Mouse (Mus musculus) T-cell, adult 66 days (primary cell): ENCODE data around the gene Sh2d1b1. TPM values are rescaled to one million over a fixed set of nuclear protein-coding genes. Genes with fewer than 3 reads are reported as not detected.

ENCODE experiments used
- total RNA-seq, 2 experiments: library from RNA; stranded (reverse); gene quantifications; 3 replicates in 1 of 2; 4 replicates in 1 of 2; pipeline ENCODE4 v1.2.4; 2023

The Sh2d1b1 gene
- total RNA-seq: under 1 TPM in 1 of 2 experiments, not detected in 1; 0.55 TPM

DNA sequence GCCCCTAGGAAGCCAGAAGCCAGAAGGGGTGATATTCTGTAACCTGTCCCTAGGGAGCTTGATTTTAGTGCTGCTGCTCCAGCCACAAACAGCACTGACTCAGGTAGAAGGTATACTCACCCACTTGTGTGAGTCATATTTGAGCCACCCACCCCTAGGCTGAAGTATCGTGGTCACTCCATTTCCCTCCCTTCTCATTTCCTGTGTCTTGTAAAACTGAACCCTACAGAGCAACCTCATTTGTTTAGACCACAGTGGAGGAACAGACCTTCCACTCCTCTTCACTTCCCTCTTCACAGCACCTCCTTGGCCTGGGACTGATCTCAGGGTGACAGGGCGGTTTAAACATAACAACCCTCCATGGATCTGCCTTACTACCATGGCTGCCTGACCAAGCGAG is at the start of gene Sh2d1b1:
Gene Sh2d1b1 (plus strand): TSS at position 305 of the 400 bp plus-strand sequence.

DNA sequence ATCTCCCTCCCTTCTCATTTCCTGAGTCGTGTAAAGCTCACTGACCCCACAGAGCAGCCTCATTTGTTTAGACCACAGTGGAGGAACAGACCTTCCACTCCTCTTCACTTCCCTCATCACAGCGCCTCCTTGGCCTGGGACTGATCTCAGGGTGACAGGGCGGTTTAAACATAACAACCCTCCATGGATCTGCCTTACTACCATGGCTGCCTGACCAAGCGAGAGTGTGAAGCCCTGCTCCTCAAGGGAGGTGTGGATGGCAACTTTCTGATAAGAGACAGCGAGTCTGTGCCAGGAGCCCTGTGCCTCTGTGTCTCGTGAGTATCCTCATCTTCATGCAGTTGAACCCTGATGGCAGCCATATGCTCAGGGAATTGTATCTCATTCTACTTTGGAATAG is 44.4 kb upstream of the Sh2d1b1 start, which contains the start of gene Sh2d1b2:
Gene Sh2d1b2 (plus strand): TSS at position 62 of the 400 bp plus-strand sequence.

DNA sequence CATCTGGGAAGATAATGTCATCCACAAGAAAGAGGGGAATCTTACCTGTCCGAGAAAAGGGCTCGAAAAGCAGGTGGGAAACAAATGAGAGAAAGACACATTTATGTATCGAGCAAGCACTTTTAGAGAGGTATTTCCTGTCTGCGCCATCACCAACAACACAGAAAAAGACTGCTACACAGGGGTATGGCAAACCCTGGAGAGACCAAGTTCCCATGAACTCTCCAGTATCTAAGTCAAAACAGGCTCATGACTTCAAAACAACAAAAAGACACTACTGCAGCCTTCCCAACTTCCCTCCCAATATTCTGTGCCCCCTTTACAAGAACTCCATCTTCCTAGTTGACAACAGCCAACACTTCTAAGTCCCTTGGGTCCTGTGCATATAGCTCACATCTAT is 29.1 kb downstream of the Sh2d1b1 start, which contains the start of gene Gm7694:
Gene Gm7694 (minus strand): TSS at position 101 of the 400 bp plus-strand sequence.

DNA sequence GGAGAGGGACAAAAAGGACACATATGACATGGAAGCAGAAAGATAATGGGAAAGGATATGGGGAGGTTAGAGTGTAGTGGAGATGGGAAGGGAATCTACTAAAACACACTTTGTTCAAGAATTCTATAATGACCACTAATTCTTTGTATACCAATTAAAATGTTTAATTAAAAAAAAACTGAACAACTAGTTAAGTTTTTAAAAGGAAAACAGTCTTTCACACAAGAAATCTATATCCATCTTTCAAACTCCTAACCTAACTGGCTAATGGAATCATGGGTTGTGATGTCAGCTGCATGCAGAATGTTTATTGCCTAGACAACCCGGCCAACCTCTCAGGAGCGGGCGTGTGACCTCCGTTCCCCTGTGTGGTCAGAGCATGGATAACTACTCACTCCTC is 31.4 kb downstream of the Sh2d1b1 start, which contains the start of gene Spata46:
Gene Spata46 (plus strand): TSS at position 301 of the 400 bp plus-strand sequence.

Other genes with a start within 250 kb of the Sh2d1b1 start
- not detected for gene Ddr2, start 166.6 kb upstream of the Sh2d1b1 start, total RNA-seq
- gene Uap1, start 102.4 kb upstream of the Sh2d1b1 start, total RNA-seq: 10 to 100 TPM; 33.7 to 41.0 TPM
- 10 to 100 TPM; 57.1 to 63.2 TPM for gene Uhmk1, start 61.9 kb upstream of the Sh2d1b1 start, total RNA-seq
- gene Sh2d1b2, start 44.6 kb upstream of the Sh2d1b1 start, total RNA-seq: not detected
- gene Gm7694, start 29.0 kb downstream of the Sh2d1b1 start, total RNA-seq: not detected
- not detected for gene Spata46, start 31.5 kb downstream of the Sh2d1b1 start, total RNA-seq